21 mouse cellular contexts compared by ENCODE assay signal in the genomic region with DNA sequence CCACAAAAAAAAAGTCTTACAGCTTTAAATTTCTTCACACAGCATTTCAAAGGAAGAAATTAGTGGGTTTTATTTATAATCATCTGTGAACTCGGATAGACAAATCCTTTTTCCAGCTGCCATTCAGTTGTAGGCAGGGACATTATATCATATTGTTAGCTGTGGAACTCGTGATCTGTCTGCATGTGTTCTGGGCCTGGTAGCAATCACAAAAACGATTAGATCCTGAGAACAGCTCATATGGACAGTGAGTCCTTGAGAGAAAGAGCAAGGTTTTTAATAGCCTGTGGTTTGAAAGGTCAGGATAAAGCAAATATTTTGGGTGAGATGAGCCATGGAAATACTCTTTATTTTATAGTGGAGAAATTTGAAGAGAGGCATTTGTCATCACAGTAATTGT.
DNase-seq lines count a peak whose midpoint lies in the region; ATAC-seq lines count a peak whose summit lies in the region.
"Had no signal": no experiment of that assay in that cellular context is flagged by ENCODE, and none has a peak within 500 bp of the region (broad histone marks: within the 10 kb centered on the region; RNA-seq: fewer than 3 reads in every experiment).

No protein-coding gene starts in this region.

- WGBS in heart, embryonic 13.5 days, result 21% methylated on average over 3 of the region's 3 CpGs
- WGBS in kidney, embryonic 15.5 days, result 26% methylated on average over 3 of the region's 3 CpGs
- WGBS in kidney, embryonic 14.5 days, result 38% methylated on average over 3 of the region's 3 CpGs
- WGBS in midbrain, embryonic 11.5 days, result 71% methylated on average over 3 of the region's 3 CpGs
- WGBS in midbrain, embryonic 10.5 days, result 77% methylated on average over 3 of the region's 3 CpGs

- H3K4me3 ChIP-seq in heart, embryonic 13.5 days, result no peak overlapping the region
- no peak overlapping the region for H3K4me3 ChIP-seq in kidney, embryonic 15.5 days (replicated peaks)
- no peak overlapping the region for H3K4me3 ChIP-seq in kidney, embryonic 14.5 days (ENCODE audit: low read length)
- H3K4me3 ChIP-seq in midbrain, embryonic 11.5 days (ENCODE audit: low read depth, low read length), result no peak overlapping the region
- no peak overlapping the region for H3K4me3 ChIP-seq in midbrain, embryonic 10.5 days
- H3K4me3 ChIP-seq: forebrain, embryonic 13.5 days; hindbrain, embryonic 15.5 days; intestine, embryonic 15.5 days; neural tube, embryonic 12.5 days had no signal

- H3K36me3 ChIP-seq in heart, embryonic 13.5 days, result no peaks in the 10 kb centered on the region
- H3K36me3 ChIP-seq in kidney, embryonic 15.5 days, result no peaks in the 10 kb centered on the region
- no peaks in the 10 kb centered on the region for H3K36me3 ChIP-seq in kidney, embryonic 14.5 days (ENCODE audit: control insufficient read depth, insufficient read depth, low read length)
- H3K36me3 ChIP-seq in midbrain, embryonic 11.5 days (ENCODE audit: control insufficient read depth, insufficient read depth, low read length), result no peaks in the 10 kb centered on the region
- no peaks in the 10 kb centered on the region for H3K36me3 ChIP-seq in midbrain, embryonic 10.5 days
- H3K36me3 ChIP-seq: G1E; hindbrain, embryonic 15.5 days; intestine, embryonic 15.5 days; neural tube, embryonic 12.5 days had no signal

- no peak for DNase-seq in heart, postnatal 36 days
- peak; percentile 37 for DNase-seq in midbrain, embryonic 11.5 days (ENCODE audit: low spot score, missing footprints)
- no peak for DNase-seq in midbrain, embryonic 10.5 days (ENCODE audit: low spot score)
- no peak for DNase-seq in cerebellum, postnatal 25 days
- DNase-seq: adrenal gland, adult 2 months; B cell, adult 2 months; cerebellum, adult 18-20 months; cerebellum, postnatal 14 days; left cerebral cortex, postnatal 4 days; right cerebral cortex, postnatal 25 days; spleen, adult 18-20 months; thymus, postnatal 14 days had no signal

- no peak overlapping the region for H3K9ac ChIP-seq in heart, embryonic 13.5 days
- H3K9ac ChIP-seq in kidney, embryonic 15.5 days, result no peak overlapping the region
- no peak overlapping the region for H3K9ac ChIP-seq in kidney, embryonic 14.5 days (ENCODE audit: low read depth, low read length)
- no peak overlapping the region for H3K9ac ChIP-seq in midbrain, embryonic 11.5 days (ENCODE audit: low read length)
- H3K9ac ChIP-seq: forebrain, embryonic 13.5 days; hindbrain, embryonic 15.5 days; intestine, embryonic 15.5 days; neural tube, embryonic 12.5 days had no signal

- H3K4me2 ChIP-seq in heart, embryonic 13.5 days, result no peak overlapping the region
- no peak overlapping the region for H3K4me2 ChIP-seq in kidney, embryonic 15.5 days
- H3K4me2 ChIP-seq in kidney, embryonic 14.5 days (replicated peaks; ENCODE audit: low read depth, low read length), result no peak overlapping the region
- no peak overlapping the region for H3K4me2 ChIP-seq in midbrain, embryonic 11.5 days
- H3K4me2 ChIP-seq: forebrain, embryonic 13.5 days; hindbrain, embryonic 15.5 days; intestine, embryonic 15.5 days; neural tube, embryonic 12.5 days had no signal

- H3K27me3 ChIP-seq in heart, embryonic 13.5 days (replicated peaks), result no peaks in the 10 kb centered on the region
- H3K27me3 ChIP-seq in kidney, embryonic 15.5 days, result no peaks in the 10 kb centered on the region
- H3K27me3 ChIP-seq in kidney, embryonic 14.5 days (ENCODE audit: control insufficient read depth, insufficient read depth, low read length), result no peaks in the 10 kb centered on the region
- H3K27me3 ChIP-seq in midbrain, embryonic 11.5 days (ENCODE audit: control insufficient read depth, insufficient read depth, low read length), result no peaks in the 10 kb centered on the region
- H3K27me3 ChIP-seq in midbrain, embryonic 10.5 days (ENCODE audit: low read depth, poor library complexity, severe bottlenecking), result no peaks in the 10 kb centered on the region
- H3K27me3 ChIP-seq: CH12.LX; forebrain, embryonic 13.5 days; hindbrain, embryonic 15.5 days; intestine, embryonic 15.5 days; neural tube, embryonic 12.5 days had no signal

- H3K27ac ChIP-seq in heart, embryonic 13.5 days (replicated peaks), result peak overlapping the region; percentile 56
- 0 out of 2 replicates have a peak overlapping the region, but pooled peaks have one; percentile 46 for H3K27ac ChIP-seq in kidney, embryonic 15.5 days
- no peak overlapping the region for H3K27ac ChIP-seq in kidney, embryonic 14.5 days (ENCODE audit: low read depth, low read length)
- H3K27ac ChIP-seq in midbrain, embryonic 11.5 days (ENCODE audit: low read depth, low read length), result no peak overlapping the region
- no peak overlapping the region for H3K27ac ChIP-seq in midbrain, embryonic 10.5 days (replicated peaks)
- H3K27ac ChIP-seq: forebrain, embryonic 13.5 days; hindbrain, embryonic 15.5 days; intestine, embryonic 15.5 days; neural tube, embryonic 12.5 days had no signal

- H3K4me1 ChIP-seq in heart, embryonic 13.5 days, result peaks cover 24% of the 10 kb centered on the region
- peaks cover 15% of the 10 kb centered on the region; the same call in 1 of the 2 replicates for H3K4me1 ChIP-seq in kidney, embryonic 15.5 days
- H3K4me1 ChIP-seq in kidney, embryonic 14.5 days (ENCODE audit: control insufficient read depth, insufficient read depth, low read length), result 0 out of 2 replicates have a peak, but pooled peaks cover 5% of the 10 kb centered on the region
- H3K4me1 ChIP-seq in midbrain, embryonic 11.5 days (ENCODE audit: control insufficient read depth, insufficient read depth, low read length), result no peaks in the 10 kb centered on the region
- H3K4me1 ChIP-seq in midbrain, embryonic 10.5 days, result no peaks in the 10 kb centered on the region
- H3K4me1 ChIP-seq: forebrain, embryonic 13.5 days; hindbrain, embryonic 15.5 days; intestine, embryonic 15.5 days; neural tube, embryonic 12.5 days had no signal

- H3K9me3 ChIP-seq in heart, embryonic 13.5 days, result no peaks in the 10 kb centered on the region
- no peaks in the 10 kb centered on the region for H3K9me3 ChIP-seq in kidney, embryonic 15.5 days (replicated peaks)
- H3K9me3 ChIP-seq in kidney, embryonic 14.5 days (ENCODE audit: control insufficient read depth, low read length), result no peaks in the 10 kb centered on the region
- no peaks in the 10 kb centered on the region for H3K9me3 ChIP-seq in midbrain, embryonic 11.5 days (ENCODE audit: control insufficient read depth, low read length)
- no peaks in the 10 kb centered on the region for H3K9me3 ChIP-seq in midbrain, embryonic 10.5 days (replicated peaks)
- H3K9me3 ChIP-seq: forebrain, embryonic 13.5 days; G1E; hindbrain, embryonic 15.5 days; intestine, embryonic 15.5 days; neural tube, embryonic 12.5 days had no signal

- intact Hi-C loops in heart, postnatal 36 days (cut with DNase I), result no loop called here

- no peak for ATAC-seq in heart, embryonic 13.5 days (ENCODE audit: extremely low read depth, insufficient number of reproducible peaks, low FRiP score, low TSS enrichment)
- ATAC-seq in kidney, embryonic 15.5 days (replicated peaks; ENCODE audit: low FRiP score), result no peak
- ATAC-seq in kidney, embryonic 14.5 days (ENCODE audit: low FRiP score, low TSS enrichment), result no peak
- ATAC-seq in midbrain, embryonic 11.5 days (ENCODE audit: low FRiP score), result no peak
- ATAC-seq: forebrain, embryonic 13.5 days; intestine, embryonic 15.5 days had no signal

Comparison
In these comparisons a context has a peak if more than half of its experiments do, and no peak if none do; other contexts are left out.
1. H3K27ac ChIP-seq: peak in heart, embryonic 13.5 days (single experiment) and kidney, embryonic 15.5 days (single experiment); none in kidney, embryonic 14.5 days (single experiment), midbrain, embryonic 11.5 days (single experiment) and midbrain, embryonic 10.5 days (single experiment).